Mouse (Mus musculus): ENCODE measurements around the gene Znrf3. TPM values are rescaled to one million over a fixed set of nuclear protein-coding genes. Genes with fewer than 3 reads are reported as not detected.
"Not testable (repeated sequence)": the region's sequence is repeated elsewhere in the genome, so short reads cannot be mapped to it uniquely, and the experiment has no call there.

Znrf3 gene
- total RNA-seq (2021) = 10 to 100 TPM; 16.7 to 17.5 TPM
- long read RNA-seq, experiment 1, partial matches to known transcripts = 2 of 5 reads
- long read RNA-seq, experiment 1, other reads (novel, unspliced or antisense) = 3 of 5 reads
- long read RNA-seq, experiment 2, partial matches to known transcripts = 1 of 2 reads
- long read RNA-seq, experiment 2, other reads (novel, unspliced or antisense) = 1 of 2 reads

- DNase-seq (ENCODE audit: low spot score in 2 of 2) = peak; percentile 91 to 97
Measured at GRCm38 (mm10) chr11:5444599-5445451, at the start of gene Znrf3. Znrf3 (minus strand) TSS chr11:5444847.

GRCm38 (mm10) chr11:5493869-5494268 lies 49.2 kb upstream of the Znrf3 start:
- DNase-seq (ENCODE audit: low spot score in 2 of 2) = no peak

GRCm38 (mm10) chr11:5491912-5492311 lies 47.3 kb upstream of the Znrf3 start:
- DNase-seq (ENCODE audit: low spot score in 2 of 2) = no peak

DNA sequence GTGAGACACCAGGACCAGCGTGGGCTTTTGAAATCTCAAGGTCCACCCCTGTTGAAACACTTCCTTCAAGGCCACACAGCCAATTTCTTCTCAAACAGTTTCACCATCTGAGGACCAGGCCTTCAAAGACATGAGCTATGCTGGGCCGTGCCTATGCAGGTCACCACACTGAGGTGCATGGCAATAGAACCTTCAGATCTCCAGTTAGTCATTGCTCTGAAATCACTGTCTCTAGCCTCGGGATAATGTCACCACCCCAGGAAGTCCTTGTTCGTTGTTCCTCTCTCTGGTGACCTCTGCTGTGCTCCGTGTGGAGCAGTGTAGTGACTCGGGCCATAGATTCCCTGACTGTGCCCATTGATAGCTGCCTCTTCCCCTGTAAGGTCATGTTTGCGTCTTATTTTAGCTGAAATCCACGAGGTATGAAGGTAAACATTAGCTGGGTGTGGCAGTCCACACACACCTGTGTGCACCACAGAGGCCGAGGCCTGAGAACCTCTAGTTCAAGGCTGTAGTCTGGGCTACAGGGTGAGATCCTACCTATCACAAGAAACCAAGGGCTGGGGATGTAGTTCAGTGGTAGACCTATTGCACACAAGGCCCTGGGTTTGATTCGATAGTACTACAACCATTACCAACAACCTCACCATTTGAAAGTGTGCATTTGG lies 46.5 kb upstream of the Znrf3 start:
- DNase-seq (ENCODE audit: low spot score in 2 of 2) = no peak

- DNase-seq (ENCODE audit: low spot score in 2 of 2) = not testable (repeated sequence)
Measured at GRCm38 (mm10) chr11:5489433-5489832, 44.8 kb upstream of the Znrf3 start.

DNA sequence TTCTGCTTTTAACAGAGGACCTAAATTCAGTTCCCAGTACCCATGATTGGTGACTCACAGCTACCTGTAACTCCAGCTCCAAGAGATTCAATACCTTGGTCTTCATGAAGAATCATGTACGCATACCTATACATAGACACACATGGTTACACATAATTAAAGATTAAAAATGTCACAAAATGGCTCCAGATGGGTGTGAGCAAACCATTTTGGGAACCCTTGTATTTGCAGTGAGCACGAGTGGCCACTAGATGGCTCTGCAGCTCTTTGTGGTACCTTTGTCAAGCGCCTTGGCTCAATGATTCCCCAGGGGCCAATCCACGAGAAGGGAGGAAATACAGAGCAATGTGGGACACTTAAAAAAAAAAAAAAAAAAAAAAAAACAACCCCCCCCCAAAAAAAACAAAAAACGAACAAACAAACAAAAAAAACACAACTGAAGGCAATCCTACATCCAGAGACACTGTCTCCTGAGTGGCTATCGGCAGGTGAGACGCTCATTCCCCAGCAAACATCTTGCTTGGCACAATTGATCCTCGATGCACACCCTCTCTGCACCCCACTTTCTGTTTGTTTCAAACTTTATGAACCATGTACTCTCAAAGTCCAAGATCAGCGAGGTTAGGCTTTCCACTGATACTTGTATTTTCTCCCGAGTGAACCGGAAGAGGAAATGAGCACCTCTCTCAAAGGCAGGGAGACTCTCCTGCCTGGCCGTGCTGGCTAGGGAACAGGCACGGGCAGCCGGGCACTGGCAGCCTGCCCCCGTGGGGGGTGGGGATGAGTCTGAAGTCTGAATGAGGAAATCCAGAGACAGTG lies 40.8 kb upstream of the Znrf3 start:
- DNase-seq (ENCODE audit: low spot score in 2 of 2) = peak; percentile 85 to 86

- no peak for DNase-seq (ENCODE audit: low spot score in 2 of 2)
Measured at GRCm38 (mm10) chr11:5482581-5482980, 37.9 kb upstream of the Znrf3 start.

DNA sequence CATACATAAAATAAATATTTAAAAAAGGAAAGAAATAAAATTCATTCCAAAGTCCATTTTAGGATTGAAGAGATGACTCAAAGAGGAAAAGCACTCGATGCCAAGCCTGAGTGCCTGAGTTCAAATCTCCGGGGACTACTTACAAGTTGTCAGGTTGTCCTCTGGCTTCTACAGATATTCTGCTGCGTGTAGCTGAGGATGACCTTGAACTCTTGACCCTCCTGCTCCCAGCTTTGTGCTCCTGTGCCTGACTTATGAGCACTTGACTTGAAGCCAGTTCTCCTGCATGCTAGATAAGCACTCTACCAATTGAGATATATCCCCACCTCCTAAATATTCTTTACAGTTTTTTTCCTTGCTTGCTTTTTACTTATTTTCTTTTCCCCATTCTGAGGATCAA lies 34.2 kb upstream of the Znrf3 start:
- no peak for DNase-seq (ENCODE audit: low spot score in 2 of 2)

- DNase-seq (ENCODE audit: low spot score in 2 of 2) = no peak
Measured at GRCm38 (mm10) chr11:5478193-5478592, 33.5 kb upstream of the Znrf3 start.

DNA sequence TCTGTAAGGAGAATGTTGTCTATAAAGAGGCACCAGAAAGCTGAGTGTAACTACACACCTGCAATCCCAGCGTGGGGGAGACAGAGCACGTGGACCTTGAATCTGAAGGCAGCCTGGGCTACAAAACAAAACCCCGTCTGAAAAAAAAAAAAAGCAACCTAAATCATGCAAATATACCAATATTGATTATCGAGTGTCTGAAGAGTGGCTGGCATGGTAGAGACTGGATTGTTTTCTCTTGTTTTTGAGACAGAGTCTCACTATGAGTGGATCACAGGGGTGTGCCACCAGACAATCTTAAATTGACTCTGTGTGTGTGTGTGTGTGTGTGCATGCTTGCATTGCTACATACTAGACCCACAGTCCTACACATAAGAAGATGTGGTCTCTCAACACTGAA lies 32.2 kb upstream of the Znrf3 start:
- DNase-seq (ENCODE audit: low spot score in 2 of 2) = no peak

DNA sequence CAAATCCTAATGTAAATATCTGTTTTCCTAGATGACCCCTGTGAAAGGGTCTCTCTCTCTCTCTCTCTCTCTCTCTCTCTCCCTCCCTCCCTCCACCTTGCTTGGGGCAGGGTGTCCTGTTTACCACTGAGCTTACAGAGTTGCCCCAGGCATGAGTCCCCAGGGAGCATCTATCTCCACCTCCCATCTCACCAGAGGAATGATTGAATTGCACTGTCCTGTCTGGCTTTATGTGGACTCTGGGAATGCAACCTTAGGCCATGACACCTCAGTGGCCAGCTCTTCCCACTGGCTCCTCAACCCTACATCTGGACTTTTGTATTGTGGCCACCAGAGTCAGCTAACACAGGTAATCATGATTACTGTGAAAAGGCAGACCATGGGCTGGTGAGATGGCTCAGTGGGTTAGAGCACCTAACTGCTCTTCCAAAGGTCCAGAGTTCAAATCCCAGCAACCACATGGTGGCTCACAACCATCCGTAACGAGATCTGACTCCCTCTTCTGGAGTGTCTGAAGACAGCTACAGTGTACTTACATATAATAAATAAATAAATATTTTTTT lies 31.0 kb upstream of the Znrf3 start:
- DNase-seq (ENCODE audit: low spot score in 2 of 2) = not testable (repeated sequence)

DNA sequence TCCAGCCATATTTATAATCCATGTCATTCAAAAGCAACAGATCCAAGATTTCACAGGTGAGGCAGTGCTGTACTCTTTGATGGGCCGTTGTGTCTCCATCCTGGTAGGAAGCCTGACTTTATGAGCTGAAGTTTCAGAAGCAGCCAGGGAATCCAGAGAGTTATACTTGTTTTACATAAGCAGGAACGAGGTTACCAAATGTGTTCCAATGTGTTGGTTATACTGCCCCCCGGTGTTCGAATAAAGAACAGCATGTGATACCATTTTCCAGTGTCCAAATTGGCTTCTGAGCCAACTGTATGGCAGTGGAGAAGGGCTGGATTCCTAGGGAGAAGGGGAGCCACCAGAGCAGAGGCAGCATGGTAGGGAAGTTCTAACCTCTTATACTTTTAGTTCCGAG lies 29.5 kb upstream of the Znrf3 start:
- DNase-seq (ENCODE audit: low spot score in 2 of 2) = peak; percentile 72 to 83

- DNase-seq (ENCODE audit: low spot score in 2 of 2) = no peak
Measured at GRCm38 (mm10) chr11:5470055-5470454, 25.4 kb upstream of the Znrf3 start.

GRCm38 (mm10) chr11:5469084-5469483 lies 24.4 kb upstream of the Znrf3 start:
- peak in 1 of 2 experiments; percentile 41 for DNase-seq (ENCODE audit: low spot score in 2 of 2)

- no peak for DNase-seq (ENCODE audit: low spot score in 2 of 2)
Measured at GRCm38 (mm10) chr11:5468471-5468870, 23.8 kb upstream of the Znrf3 start.

GRCm38 (mm10) chr11:5451923-5452322 lies 7.3 kb upstream of the Znrf3 start:
- no peak for DNase-seq (ENCODE audit: low spot score in 2 of 2)

DNA sequence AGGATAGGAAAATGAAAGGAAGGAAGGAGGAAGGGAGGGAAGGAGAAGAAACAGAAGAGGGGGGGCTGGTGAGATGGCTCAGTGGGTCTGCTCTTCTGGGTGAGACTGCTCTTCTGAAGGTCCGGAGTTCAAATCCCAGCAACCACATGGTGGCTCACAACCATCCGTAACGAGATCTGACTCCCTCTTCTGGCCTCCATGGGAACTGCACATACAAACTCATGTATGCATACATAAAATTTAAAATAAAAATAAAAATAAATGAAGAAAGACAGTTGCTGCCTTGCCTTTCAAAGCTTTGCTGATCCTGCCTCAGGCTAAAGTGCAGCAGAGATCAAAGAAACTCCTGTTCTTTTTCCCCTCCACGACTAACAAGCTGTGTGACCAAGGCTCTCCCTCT lies 6.7 kb upstream of the Znrf3 start:
- no peak for DNase-seq (ENCODE audit: low spot score in 2 of 2)

DNA sequence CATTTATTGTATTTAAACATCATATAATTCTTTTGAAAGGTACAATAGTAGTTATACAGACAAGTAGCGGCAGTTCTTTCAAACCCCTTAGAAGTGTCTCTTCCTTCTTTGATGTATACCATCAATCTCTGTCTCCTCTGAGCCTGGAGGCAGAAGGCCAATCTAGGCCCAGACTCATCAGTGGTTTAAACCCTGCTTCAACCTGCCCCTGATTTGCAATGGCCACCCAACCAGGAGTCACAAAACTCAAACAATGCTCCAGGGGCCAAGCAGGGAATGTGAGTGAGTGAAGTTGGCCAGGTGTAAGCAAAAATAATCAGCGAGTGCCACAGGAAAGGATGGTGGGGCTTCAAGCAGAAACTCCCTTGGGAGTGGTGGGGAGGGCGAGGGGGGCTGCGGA lies 6.1 kb upstream of the Znrf3 start:
- DNase-seq (ENCODE audit: low spot score in 2 of 2) = no peak

- DNase-seq (ENCODE audit: low spot score in 2 of 2) = no peak
Measured at GRCm38 (mm10) chr11:5445452-5445953, 856 bp upstream of the Znrf3 start.

GRCm38 (mm10) chr11:5444234-5444598 lies 431 bp downstream of the Znrf3 start:
- peak; percentile 17 to 27 for DNase-seq (ENCODE audit: low spot score in 2 of 2)
